Mouse (Mus musculus) olfactory bulb, adult 2 months (tissue): Measurements from ENCODE around the gene Fam172a.

ENCODE experiments used
- CTCF ChIP-seq: fragments of 200-500 bp; IDR thresholded peaks from 2 replicates; pipeline ENCODE4 v1.5.1; 2012; ENCODE audit warnings: low read depth, mild to moderate bottlenecking, low read length, moderate library complexity; ENCODE audit not compliant: insufficient read depth
- POLR2A ChIP-seq: fragments of 200-500 bp; IDR thresholded peaks from 2 replicates; pipeline ENCODE4 v1.6.1; 2012; ENCODE audit warnings: mild to moderate bottlenecking, low read depth, low read length, moderate library complexity; ENCODE audit not compliant: insufficient read depth

GRCm38 (mm10) chr13:78198391-78198870, 496.6 kb downstream of the Fam172a start:
- TF ChIP-seq POLR2A (no peak), CTCF (no peak)
